Mouse (Mus musculus) liver, postnatal 0 days (tissue): Measurements from ENCODE around the gene Gm20388. TPM values are rescaled to one million over a fixed set of nuclear protein-coding genes. Genes with fewer than 3 reads are reported as not detected.

ENCODE experiments used
- ATAC-seq: fragments of 200-750 bp; cut with Nextera tagmentation; 2 replicates; pipeline ENCODE4 v1.8.0; 2017; ENCODE audit warnings: mild to moderate bottlenecking, moderate library complexity
- DNase-seq: peaks from one replicate; pipeline ENCODE4 v3.0.0-alpha.2; 2016
- H3K27ac ChIP-seq: fragments of 300-500 bp; sonication (generic); 2 replicates; pipeline ENCODE4 v1.5.1; 2014; ENCODE audit warnings: antibody characterized with exemption, moderate library complexity, mild to moderate bottlenecking, low read depth
- H3K27me3 ChIP-seq: fragments of 300-500 bp; sonication (generic); 2 replicates; pipeline ENCODE4 v1.6.1; 2014; ENCODE audit warnings: low read length, control low read depth, mixed read lengths; ENCODE audit not compliant: insufficient read depth
- H3K36me3 ChIP-seq: fragments of 300-500 bp; sonication (generic); replicated peaks from 2 replicates; pipeline ENCODE4 v1.6.1; 2014; ENCODE audit warnings: mild to moderate bottlenecking, control low read depth, low read length, moderate library complexity, mixed read lengths; ENCODE audit not compliant: insufficient read depth
- H3K4me1 ChIP-seq: fragments of 300-500 bp; sonication (generic); 2 replicates; pipeline ENCODE4 v1.6.1; 2014; ENCODE audit warnings: antibody characterized with exemption, mild to moderate bottlenecking, control low read depth; ENCODE audit not compliant: insufficient read depth
- H3K4me2 ChIP-seq: fragments of 300-500 bp; sonication (generic); 2 replicates; pipeline ENCODE4 v1.6.1; 2014; ENCODE audit warnings: low read depth, mild to moderate bottlenecking, low read length, moderate library complexity, mixed read lengths
- H3K4me3 ChIP-seq: fragments of 300-500 bp; sonication (generic); 2 replicates; pipeline ENCODE4 v1.5.1; 2014; ENCODE audit warnings: low read depth, low read length
- H3K9ac ChIP-seq: fragments of 300-500 bp; sonication (generic); replicated peaks from 2 replicates; pipeline ENCODE4 v1.6.1; 2014; ENCODE audit warnings: mild to moderate bottlenecking, moderate library complexity
- H3K9me3 ChIP-seq: fragments of 300-500 bp; sonication (generic); 2 replicates; pipeline ENCODE4 v1.6.1; 2016; ENCODE audit warnings: mild to moderate bottlenecking, control low read depth, low read length, mixed read lengths
- CTCF ChIP-seq: sonication (generic); IDR thresholded peaks from 2 replicates; pipeline ENCODE4 v1.5.1; 2016; ENCODE audit warnings: antibody characterized with exemption, low read depth
- EP300 ChIP-seq: IDR thresholded peaks from 2 replicates; pipeline ENCODE4 v1.6.1; 2016; ENCODE audit warnings: antibody characterized with exemption, low read depth, mild to moderate bottlenecking
- WGBS: fragments of 180-500 bp; shearing (Covaris S2); extraction: QIAGEN DNeasy Blood & Tissue Kit; methylation state at CpG from one replicate; pipeline ENCODE4 v1.1.7; 2014; ENCODE audit not compliant: insufficient replicate concordance; 5-methylcytosine and 5-hydroxymethylcytosine counted together
- polyA plus RNA-seq: library from polyadenylated mRNA; unstranded; fragments of >200 nt; fragmentation: Nextera tagmentation; extraction: Ambion mirVana; gene quantifications from 2 replicates; pipeline ENCODE4 v1.2.1, GENCODE M21; 2015

Gene Gm20388
- polyA plus RNA-seq, 1 experiment from 2014 or later = not detected

DNA sequence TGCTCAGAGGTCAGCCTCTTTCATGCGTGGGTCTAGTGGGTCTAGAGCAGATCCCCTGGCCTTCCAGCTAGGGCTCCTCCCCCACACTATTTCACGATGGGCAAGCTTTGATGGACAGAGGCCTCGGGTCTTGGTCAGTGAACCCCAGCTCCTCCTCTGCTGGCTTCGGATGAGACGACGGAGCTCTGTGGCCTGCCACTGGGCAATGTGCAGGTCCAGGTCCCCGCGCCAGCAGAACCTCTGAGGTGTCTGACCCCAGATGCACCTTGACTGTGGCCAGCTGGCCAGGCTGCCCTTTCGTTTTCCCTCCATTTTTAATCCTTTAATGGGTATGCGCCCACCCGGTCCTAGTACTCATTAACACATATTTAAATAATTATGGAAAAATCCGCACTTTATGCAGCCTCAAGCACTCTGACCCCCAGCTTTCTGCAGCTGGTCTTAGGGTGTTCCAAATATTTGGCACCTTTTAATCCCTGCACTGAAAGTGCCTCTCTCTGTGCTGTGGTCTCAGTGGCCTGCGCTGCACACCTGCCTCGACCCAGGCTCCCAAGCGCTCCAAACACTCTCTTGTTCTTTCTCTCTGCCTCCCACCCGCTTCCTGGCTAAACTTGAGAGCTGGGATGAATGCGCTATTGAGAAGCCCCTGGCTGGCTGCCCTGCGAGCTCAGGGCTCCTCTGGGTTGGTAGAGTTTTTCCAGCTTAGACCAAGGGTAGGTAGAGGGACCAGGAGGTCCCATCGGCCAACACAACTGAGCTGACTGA is 1293.2 kb downstream of the Gm20388 start:
- no peak overlapping the region for H3K27ac ChIP-seq
- H3K9ac ChIP-seq = no peak overlapping the region
- WGBS = 74% methylated on average over 19 of the region's 19 CpGs
- DNase-seq (no peak), ATAC-seq (no peak)
- 0 out of 2 replicates have a peak, but pooled peaks cover 3% of the 10 kb centered on the region for H3K27me3 ChIP-seq
- no peaks in the 10 kb centered on the region for H3K36me3 ChIP-seq
- no peak overlapping the region for H3K4me2 ChIP-seq
- no peaks in the 10 kb centered on the region for H3K4me1 ChIP-seq
- H3K9me3 ChIP-seq = no peaks in the 10 kb centered on the region
- TF ChIP-seq CTCF (no peak), EP300 (no peak)
- no peak overlapping the region for H3K4me3 ChIP-seq

DNA sequence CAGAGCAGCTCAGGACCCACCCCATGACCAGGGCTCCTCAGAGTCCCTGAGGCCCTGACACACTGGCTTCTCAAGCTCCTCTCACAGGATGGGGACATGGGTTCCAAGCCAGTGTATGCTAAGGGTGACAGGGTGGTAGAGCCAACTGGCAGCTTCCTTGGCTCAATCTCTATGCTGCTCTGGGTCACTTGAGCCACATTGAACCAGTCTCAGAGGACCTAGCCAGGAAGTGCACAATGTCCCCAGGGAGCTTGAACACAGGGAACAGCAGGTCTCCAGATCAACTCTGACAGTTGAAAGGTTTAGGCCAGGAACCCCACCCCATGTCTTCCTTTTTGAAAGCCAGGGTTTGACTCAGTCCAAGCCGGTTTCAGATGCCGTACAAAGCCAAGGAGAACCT is 1296.5 kb downstream of the Gm20388 start:
- no peak overlapping the region for H3K27ac ChIP-seq
- DNase-seq (no peak), ATAC-seq (no peak)
- WGBS = 63% methylated on average over 2 of the region's 2 CpGs
- H3K9me3 ChIP-seq = no peaks in the 10 kb centered on the region
- H3K36me3 ChIP-seq = no peaks in the 10 kb centered on the region
- TF ChIP-seq CTCF (no peak), EP300 (no peak)
- H3K27me3 ChIP-seq = peaks cover 3% of the 10 kb centered on the region; the same call in 1 of the 2 replicates
- H3K4me3 ChIP-seq = no peak overlapping the region
- no peaks in the 10 kb centered on the region for H3K4me1 ChIP-seq
- no peak overlapping the region for H3K4me2 ChIP-seq
- no peak overlapping the region for H3K9ac ChIP-seq

DNA sequence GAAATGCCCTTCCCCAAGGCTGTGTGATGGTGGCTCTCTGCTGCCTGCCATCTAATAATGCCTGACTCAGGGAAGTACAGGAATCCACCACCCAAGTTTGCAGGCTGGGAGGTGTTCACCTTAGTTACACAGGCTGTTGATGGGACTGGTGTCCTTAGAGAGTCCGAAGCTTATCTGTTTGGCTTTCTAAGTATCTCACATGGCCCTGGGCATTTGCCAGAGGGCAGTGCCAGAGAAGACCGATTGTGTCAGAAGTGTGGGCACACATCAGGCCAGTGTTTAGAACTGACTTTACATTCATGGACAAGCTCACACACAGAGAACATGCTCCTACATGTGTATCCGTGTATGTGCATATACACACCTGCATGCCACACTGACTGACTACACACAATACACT is 1300.0 kb downstream of the Gm20388 start:
- no peaks in the 10 kb centered on the region for H3K4me1 ChIP-seq
- ATAC-seq (no peak), DNase-seq (no peak)
- H3K4me2 ChIP-seq = no peak overlapping the region
- 70% methylated on average over 3 of the region's 3 CpGs for WGBS
- H3K27ac ChIP-seq = no peak overlapping the region
- TF ChIP-seq CTCF (no peak), EP300 (no peak)
- H3K4me3 ChIP-seq = no peak overlapping the region
- no peaks in the 10 kb centered on the region for H3K9me3 ChIP-seq
- no peaks in the 10 kb centered on the region for H3K36me3 ChIP-seq
- H3K27me3 ChIP-seq = peaks cover 3% of the 10 kb centered on the region; the same call in 1 of the 2 replicates
- no peak overlapping the region for H3K9ac ChIP-seq

DNA sequence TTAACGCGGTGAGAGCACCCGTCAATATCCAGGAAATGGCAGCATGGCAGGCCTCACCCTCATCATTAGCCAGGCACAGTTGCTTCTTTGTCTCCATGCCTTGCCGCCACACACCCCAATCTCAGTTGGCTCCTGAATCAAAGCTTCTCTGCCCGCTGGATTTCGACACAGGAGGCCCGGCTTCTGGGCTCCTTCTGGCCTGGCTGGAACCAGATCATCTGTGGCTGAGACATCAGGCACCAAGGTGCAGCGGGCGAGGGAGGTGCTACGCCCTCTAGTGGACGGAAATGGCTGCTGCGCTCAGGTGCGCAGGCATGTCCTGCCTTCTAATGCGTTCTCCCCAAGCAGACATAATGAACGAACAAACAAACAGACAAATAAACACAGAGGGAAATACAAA is 1302.6 kb downstream of the Gm20388 start:
- Histone ChIP-seq H3K36me3 (no peaks in the 10 kb centered on the region), H3K9ac (no peak overlapping the region), H3K4me1 (no peaks in the 10 kb centered on the region), H3K4me2 (no peak overlapping the region), H3K27me3 (peaks cover 3% of the 10 kb centered on the region; the same call in 1 of the 2 replicates), H3K4me3 (no peak overlapping the region), H3K27ac (no peak overlapping the region), H3K9me3 (no peaks in the 10 kb centered on the region)
- no peak for ATAC-seq
- 44% methylated on average over 15 of the region's 15 CpGs for WGBS
- no peak for TF ChIP-seq EP300
- peak; percentile 50 for TF ChIP-seq CTCF
- no peak for DNase-seq

DNA sequence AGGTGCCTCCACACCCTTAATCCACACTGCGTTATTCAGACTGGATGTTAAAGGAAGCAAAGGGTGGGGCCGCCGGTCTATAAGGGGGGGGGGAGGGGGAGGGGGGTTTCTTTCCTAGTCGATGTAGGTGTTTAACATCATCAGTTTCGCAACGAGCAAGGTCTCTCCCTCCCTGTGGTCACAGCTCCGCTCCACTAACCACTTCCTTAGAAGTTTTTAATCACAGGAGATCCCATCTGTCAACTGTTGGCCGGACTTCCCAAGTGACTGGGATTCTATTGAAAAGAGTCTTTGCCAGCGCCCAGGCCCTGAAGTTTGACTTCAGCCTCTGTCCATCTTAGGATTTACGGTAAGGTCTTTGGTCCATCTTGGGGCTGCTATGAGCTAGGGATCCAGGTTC is 1303.0 kb downstream of the Gm20388 start:
- Histone ChIP-seq H3K4me2 (no peak overlapping the region), H3K4me3 (no peak overlapping the region), H3K27ac (no peak overlapping the region), H3K9ac (no peak overlapping the region), H3K27me3 (peaks cover 3% of the 10 kb centered on the region; the same call in 1 of the 2 replicates), H3K4me1 (no peaks in the 10 kb centered on the region), H3K9me3 (0 out of 2 replicates have a peak, but pooled peaks cover 2% of the 10 kb centered on the region), H3K36me3 (no peaks in the 10 kb centered on the region)
- ATAC-seq (no peak), DNase-seq (no peak)
- 24% methylated on average over 10 of the region's 10 CpGs for WGBS
- TF ChIP-seq CTCF = no peak
- no peak for TF ChIP-seq EP300

DNA sequence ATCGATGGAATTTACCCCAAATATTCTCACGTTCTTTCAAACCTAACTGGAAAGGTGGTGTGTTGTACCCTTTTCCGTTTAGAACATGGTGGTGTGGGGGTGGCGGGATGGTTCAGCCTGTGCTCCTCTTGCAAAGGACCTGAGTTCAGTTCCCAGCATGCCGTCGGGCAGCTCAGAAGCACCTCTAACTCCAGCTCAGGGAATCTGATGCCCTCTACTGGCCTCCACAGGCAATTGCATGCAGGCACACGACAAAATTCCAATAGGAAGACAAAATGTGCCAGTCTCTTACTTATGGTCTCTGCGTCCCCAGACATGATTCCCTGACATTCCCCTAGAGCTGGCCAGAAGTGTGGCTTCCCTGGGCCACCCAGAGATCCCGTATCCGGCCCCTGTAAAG is 1304.3 kb downstream of the Gm20388 start:
- H3K9ac ChIP-seq = no peak overlapping the region
- H3K4me1 ChIP-seq = no peaks in the 10 kb centered on the region
- H3K4me3 ChIP-seq = no peak overlapping the region
- H3K4me2 ChIP-seq = no peak overlapping the region
- 75% methylated on average over 10 of the region's 10 CpGs for WGBS
- ATAC-seq (no peak), DNase-seq (no peak)
- H3K36me3 ChIP-seq = no peaks in the 10 kb centered on the region
- peaks cover 3% of the 10 kb centered on the region; the same call in 1 of the 2 replicates for H3K27me3 ChIP-seq
- no peak overlapping the region for H3K27ac ChIP-seq
- H3K9me3 ChIP-seq = 0 out of 2 replicates have a peak, but pooled peaks cover 2% of the 10 kb centered on the region
- TF ChIP-seq EP300 = no peak
- TF ChIP-seq CTCF = peak; percentile 51
